8 mouse cellular contexts compared by ENCODE assay signal in the genomic region with DNA sequence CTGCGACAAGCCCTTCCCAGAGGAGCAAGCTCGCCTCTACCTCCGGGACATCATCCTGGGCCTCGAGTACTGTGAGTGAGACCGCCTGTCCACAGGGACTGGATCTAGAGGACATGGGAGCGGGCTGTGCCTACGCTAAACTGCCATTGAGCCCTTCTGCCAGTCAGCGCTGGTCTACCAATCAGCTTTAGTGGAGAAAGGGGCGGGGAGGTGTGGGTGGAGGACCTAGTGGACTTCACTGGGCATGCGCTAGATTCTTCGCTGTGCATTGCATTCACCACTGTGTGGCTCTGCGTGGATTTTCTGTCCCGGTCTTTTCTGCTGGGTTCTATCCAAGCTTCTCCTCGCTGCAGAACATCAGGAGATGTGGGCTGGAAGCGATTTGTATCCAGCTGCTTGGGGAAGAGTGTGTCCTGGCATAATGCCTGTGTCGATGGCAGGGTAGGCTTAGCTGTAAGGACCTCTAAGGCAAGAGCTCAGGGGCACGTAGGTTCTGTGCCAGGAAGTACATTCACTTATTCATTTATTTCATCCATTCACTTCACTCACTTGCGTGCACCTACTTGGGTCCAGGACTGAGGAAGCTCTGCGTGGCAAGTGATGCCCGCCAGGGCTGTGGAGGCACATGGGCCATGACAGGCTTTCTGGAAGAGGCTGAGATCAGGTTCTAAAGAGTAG. TPM values are rescaled to one million over a fixed set of nuclear protein-coding genes. Genes with fewer than 3 reads are reported as not detected.
A peak's percentile ranks its signal among the peaks of the same experiment; 100 is the strongest.
DNase-seq lines count a peak whose midpoint lies in the region; ATAC-seq lines count a peak whose summit lies in the region.

No protein-coding gene starts in this region.

- H3K4me1 ChIP-seq in intestine, embryonic 14.5 days (replicated peaks; ENCODE audit: control insufficient read depth, insufficient read depth, low read length) = no peaks in the 10 kb centered on the region
- peaks cover 23% of the 10 kb centered on the region for H3K4me1 ChIP-seq in megakaryocyte, embryonic 14.5 days

- H3K4me2 ChIP-seq in intestine, embryonic 14.5 days (ENCODE audit: low read length) = peak overlapping the region; percentile 52

- no peak overlapping the region for H3K9ac ChIP-seq in intestine, embryonic 14.5 days (ENCODE audit: low read length)

- no peaks in the 10 kb centered on the region for H3K27me3 ChIP-seq in intestine, embryonic 14.5 days (replicated peaks; ENCODE audit: control insufficient read depth, insufficient read depth, low read length)
- no peaks in the 10 kb centered on the region for H3K27me3 ChIP-seq in megakaryocyte, embryonic 14.5 days (replicated peaks)

- peak; percentile 84 for DNase-seq in adrenal gland, postnatal 25 days
- DNase-seq in embryo, embryonic 11.5 days (ENCODE audit: low read depth, low spot score) = peak; percentile 78
- DNase-seq in gastrocnemius, postnatal 25 days = peak; percentile 82
- DNase-seq in intestine, embryonic 14.5 days (ENCODE audit: low spot score) = peak; percentile 86
- peak; percentile 84 to 93 for DNase-seq in left cerebral cortex, adult 9 months (ENCODE audit: low spot score in 2 of 2)
- DNase-seq in right cerebral cortex, adult 18-20 months = peak; percentile 95
- peak; percentile 76 to 85 for DNase-seq in urinary bladder, postnatal 36 days (ENCODE audit: low spot score in 2 of 2)

- ATAC-seq in intestine, embryonic 14.5 days (replicated peaks; ENCODE audit: low FRiP score, low TSS enrichment, low read depth) = peak; percentile 80

- H3K9me3 ChIP-seq in intestine, embryonic 14.5 days (ENCODE audit: control insufficient read depth, low read length) = no peaks in the 10 kb centered on the region
- no peaks in the 10 kb centered on the region for H3K9me3 ChIP-seq in megakaryocyte, embryonic 14.5 days

- peak overlapping the region; percentile 27 for H3K4me3 ChIP-seq in intestine, embryonic 14.5 days (ENCODE audit: low read depth, low read length)
- H3K4me3 ChIP-seq in megakaryocyte, embryonic 14.5 days (replicated peaks) = peak overlapping the region; percentile 85

- H3K36me3 ChIP-seq in intestine, embryonic 14.5 days (ENCODE audit: control insufficient read depth, insufficient read depth, low read length) = no peaks in the 10 kb centered on the region
- H3K36me3 ChIP-seq in megakaryocyte, embryonic 14.5 days (replicated peaks; ENCODE audit: low read length) = peaks cover 100% of the 10 kb centered on the region

- H3K27ac ChIP-seq in intestine, embryonic 14.5 days (ENCODE audit: low read depth) = peak overlapping the region; percentile 62

- 23% methylated on average over 20 of the region's 20 CpGs for WGBS in intestine, embryonic 14.5 days

RNA-seq across cellular contexts. Expression of gene Camkk1, which starts 12.2 kb away (rescaled TPM):
- total RNA-seq in adrenal gland, postnatal 25 days (2021) = 2.6 and 3.1 TPM in 2 replicates
- 1 to 10 TPM in 1 of 2 experiments, under 1 TPM in 1; 1.00 to 1.2 TPM for total RNA-seq in gastrocnemius, postnatal 25 days (2021)
- 4.4 and 4.5 TPM in 2 replicates for polyA plus RNA-seq in intestine, embryonic 14.5 days (2014; fragmentation: Nextera tagmentation; extraction: Ambion mirVana)
- 6.5 and 19.1 TPM in 2 replicates for polyA plus RNA-seq in megakaryocyte, embryonic 14.5 days (2012; ENCODE audit: insufficient read depth, low replicate concordance)

RNA-seq across cellular contexts. Expression of gene Ncbp3, which starts 16.6 kb away (rescaled TPM):
- total RNA-seq in adrenal gland, postnatal 25 days (2021) = 10.8 and 15.1 TPM in 2 replicates
- 1 to 10 TPM; 2.8 to 3.1 TPM for total RNA-seq in gastrocnemius, postnatal 25 days (2021)
- polyA plus RNA-seq in intestine, embryonic 14.5 days (2014; fragmentation: Nextera tagmentation; extraction: Ambion mirVana) = 10.0 and 11.9 TPM in 2 replicates
- polyA plus RNA-seq in megakaryocyte, embryonic 14.5 days (2012; ENCODE audit: insufficient read depth, low replicate concordance) = 1.7 TPM in 1 of 2 replicates, not detected in the other

RNA-seq across cellular contexts. Expression of gene P2rx1, which starts 32.1 kb away (rescaled TPM):
- total RNA-seq in adrenal gland, postnatal 25 days (2021) = 0.15 TPM in 1 of 2 replicates, not detected in the other
- total RNA-seq in gastrocnemius, postnatal 25 days (2021) = 1 to 10 TPM in 1 of 2 experiments, under 1 TPM in 1; 0.31 to 1.6 TPM
- 1.7 and 10.1 TPM in 2 replicates for polyA plus RNA-seq in intestine, embryonic 14.5 days (2014; fragmentation: Nextera tagmentation; extraction: Ambion mirVana)
- polyA plus RNA-seq in megakaryocyte, embryonic 14.5 days (2012; ENCODE audit: insufficient read depth, low replicate concordance) = 400 TPM in 2 replicates

RNA-seq across cellular contexts. Expression of gene Itgae, which starts 59.4 kb away (rescaled TPM):
- total RNA-seq in adrenal gland, postnatal 25 days (2021) = 0.30 and 0.33 TPM in 2 replicates
- total RNA-seq in gastrocnemius, postnatal 25 days (2021) = under 1 TPM; 0.11 to 0.15 TPM
- 0.23 and 0.28 TPM in 2 replicates for polyA plus RNA-seq in intestine, embryonic 14.5 days (2014; fragmentation: Nextera tagmentation; extraction: Ambion mirVana)
- polyA plus RNA-seq in megakaryocyte, embryonic 14.5 days (2012; ENCODE audit: insufficient read depth, low replicate concordance) = 0.31 TPM in 1 of 2 replicates, not detected in the other

Comparison
In these comparisons a context has a peak if more than half of its experiments do, and no peak if none do; other contexts are left out.
1. Peak in every context shown above with its lines: DNase-seq, ATAC-seq, H3K4me3 ChIP-seq and H3K27ac ChIP-seq.